Mouse (Mus musculus) embryo, embryonic 9.5 days (tissue): ENCODE results near the gene Llph.

Experiments used
- DNase-seq: peaks from one replicate; pipeline ENCODE4 v3.0.0-alpha.2; 2017; ENCODE audit errors: extremely low spot score

The Llph gene

DNA sequence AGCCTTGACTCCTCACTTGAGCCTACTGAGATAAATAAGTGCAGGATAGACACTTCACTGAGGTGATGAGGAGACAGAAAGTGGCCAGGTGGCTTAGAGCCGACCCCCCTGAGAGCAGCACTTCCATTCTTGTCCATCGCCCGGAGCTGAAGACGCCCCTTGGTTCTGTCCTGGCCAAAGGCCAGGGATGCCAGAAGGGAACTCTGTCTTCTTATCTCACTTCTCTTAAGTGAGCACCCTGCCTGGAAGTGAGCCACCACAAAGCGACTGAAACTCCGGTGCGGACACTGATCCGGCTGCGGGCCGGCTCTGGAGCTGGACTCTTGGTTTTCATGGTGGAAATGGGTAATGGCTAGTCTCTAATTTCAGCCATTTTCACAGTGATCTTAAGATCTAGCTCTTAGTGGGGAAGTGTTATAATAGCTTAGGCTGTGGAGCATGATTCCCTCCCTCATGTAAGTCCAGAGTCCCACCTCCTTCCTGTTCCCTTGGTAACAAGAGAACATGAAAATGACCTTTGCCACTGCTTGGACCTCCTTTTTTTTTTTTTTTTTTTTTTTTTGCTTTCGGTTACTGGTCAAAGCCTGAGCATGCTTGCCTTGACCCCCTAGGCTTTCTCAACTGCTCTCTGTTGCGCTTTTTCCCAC, 52.7 kb downstream of the Llph start:
- no peak for DNase-seq

- no peak for DNase-seq
Measured at GRCm38 (mm10) chr10:120280375-120280774, 53.5 kb downstream of the Llph start.

DNA sequence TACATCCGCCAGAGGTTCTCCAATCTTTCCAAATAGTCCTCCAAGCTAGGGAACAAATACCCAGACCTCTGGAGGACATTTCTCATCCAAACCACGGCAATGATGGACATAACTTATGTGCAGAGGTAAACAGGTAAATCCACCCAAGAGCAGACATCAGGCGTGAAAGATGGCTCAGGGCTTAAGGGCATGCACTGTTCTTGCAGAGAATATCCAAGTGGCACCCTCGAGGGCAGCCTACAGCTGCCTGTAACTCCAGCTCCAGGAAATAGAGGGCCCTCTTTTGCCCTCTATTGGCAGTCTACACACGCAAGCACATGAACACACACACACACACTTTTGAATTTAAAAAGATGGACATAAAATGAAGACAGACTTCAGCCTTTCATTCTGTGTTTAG, 54.8 kb downstream of the Llph start:
- no peak for DNase-seq
